Mouse (Mus musculus): ENCODE measurements around the gene Spsb4.

GRCm38 (mm10) chr9:96973091-96973490, 45.6 kb downstream of the Spsb4 start:
- TF ChIP-seq CTCF (IDR thresholded peaks at IDR 0.05; ENCODE audit: low read depth) (no peak), EP300 (optimal IDR thresholded peaks at IDR 0.05) (no peak)
